Mouse (Mus musculus): Measurements from ENCODE around the gene Kcnj16. TPM values are rescaled to one million over a fixed set of nuclear protein-coding genes. Genes with fewer than 3 reads are reported as not detected.

The Kcnj16 gene
- polyA plus RNA-seq, 1 experiment: 3.3 TPM

GRCm38 (mm10) chr11:111065635-111066298, 97.9 kb downstream of the Kcnj16 start, which contains the start of gene Kcnj2:
Kcnj2 (plus strand) TSS chr11:111066164.
- H3K36me3 ChIP-seq (ENCODE audit: control insufficient read depth, insufficient read depth, low read length): no peaks in the 10 kb centered on the region
- H3K4me3 ChIP-seq (ENCODE audit: extremely low read depth, insufficient read depth, insufficient read length): peak within 1 kb of the TSS; percentile 79
- H3K27ac ChIP-seq (ENCODE audit: insufficient read depth, low read length): peak within 1 kb of the TSS; percentile 55
- DNase-seq (ENCODE audit: low read depth in 1 of 2, low spot score in 2 of 2): peak; percentile 28 to 74
- 0% methylated on average over 28 of the region's 28 CpGs for WGBS
- no peaks in the 10 kb centered on the region for H3K27me3 ChIP-seq (ENCODE audit: control insufficient read depth, insufficient read depth, low read length)
- peaks cover 4% of the 10 kb centered on the region; the same call in 1 of the 2 replicates for H3K4me1 ChIP-seq (ENCODE audit: control insufficient read depth, insufficient read depth, insufficient read length)
- TF ChIP-seq POLR2A (IDR thresholded peaks at IDR 0.05; ENCODE audit: low read depth, low read length) (peak; percentile 37; the same call in 1 of the 2 replicates), CTCF (IDR thresholded peaks at IDR 0.05; ENCODE audit: extremely low read depth, insufficient read depth, insufficient read length, insufficient replicate concordance) (no peak)

DNA sequence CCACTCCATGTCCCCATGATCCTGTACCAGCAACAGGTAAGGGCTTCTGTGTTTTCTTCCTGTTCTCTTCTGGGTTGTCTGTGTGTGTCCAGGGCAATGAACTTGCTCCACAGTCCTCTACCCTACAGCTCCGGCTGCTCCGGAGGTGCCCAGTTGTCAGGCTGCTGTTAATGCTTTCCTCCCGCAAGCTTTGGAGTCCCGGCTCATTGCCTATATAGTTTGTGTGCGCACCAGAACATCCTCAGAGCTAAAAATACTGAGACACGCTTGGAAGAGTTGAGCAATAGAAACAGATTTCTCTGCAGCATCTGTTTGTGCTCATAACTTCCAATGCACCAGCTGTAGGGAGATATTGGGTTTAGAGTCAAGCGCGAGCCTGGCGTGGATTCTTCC, 98.5 kb downstream of the Kcnj16 start:
- Histone ChIP-seq H3K4me1 (ENCODE audit: control insufficient read depth, insufficient read depth, insufficient read length) (peaks cover 4% of the 10 kb centered on the region; the same call in 1 of the 2 replicates), H3K4me3 (ENCODE audit: extremely low read depth, insufficient read depth, insufficient read length) (peak overlapping the region; percentile 79), H3K27me3 (ENCODE audit: control insufficient read depth, insufficient read depth, low read length) (no peaks in the 10 kb centered on the region), H3K36me3 (ENCODE audit: control insufficient read depth, insufficient read depth, low read length) (no peaks in the 10 kb centered on the region), H3K27ac (ENCODE audit: insufficient read depth, low read length) (no peak overlapping the region)
- TF ChIP-seq CTCF (IDR thresholded peaks at IDR 0.05; ENCODE audit: extremely low read depth, insufficient read depth, insufficient read length, insufficient replicate concordance) (no peak), POLR2A (IDR thresholded peaks at IDR 0.05; ENCODE audit: low read depth, low read length) (no peak)
- 1% methylated on average over 9 of the region's 9 CpGs for WGBS
- no peak for DNase-seq (ENCODE audit: low read depth in 1 of 2, low spot score in 2 of 2)

- no peak overlapping the region for H3K4me3 ChIP-seq (ENCODE audit: extremely low read depth, insufficient read depth, insufficient read length)
Measured at GRCm38 (mm10) chr11:111067787-111068186, 100.0 kb downstream of the Kcnj16 start.

DNA sequence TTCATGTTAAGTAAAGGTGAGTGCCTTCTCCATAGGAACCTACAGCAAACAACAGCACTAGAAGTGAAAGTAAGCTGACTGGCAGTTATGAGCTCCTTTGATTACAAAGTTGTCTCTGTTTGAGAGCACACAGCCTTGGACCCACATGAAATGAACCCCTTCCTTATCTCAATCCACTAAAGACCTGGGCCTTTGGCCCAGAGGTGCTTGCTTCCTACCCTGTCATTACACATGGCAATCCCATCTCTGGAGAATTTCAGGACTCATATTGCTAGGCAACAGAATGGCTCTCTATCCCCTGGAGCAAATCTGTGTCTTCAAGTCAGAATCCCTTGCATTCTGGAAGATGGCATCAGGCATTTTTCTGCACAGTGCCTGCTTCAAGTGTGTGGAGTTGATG, 102.6 kb downstream of the Kcnj16 start:
- no peak for DNase-seq (ENCODE audit: low read depth in 1 of 2, low spot score in 2 of 2)
- no peaks in the 10 kb centered on the region for H3K36me3 ChIP-seq (ENCODE audit: control insufficient read depth, insufficient read depth, low read length)
- no peak overlapping the region for H3K27ac ChIP-seq (ENCODE audit: insufficient read depth, low read length)
- no peak overlapping the region for H3K4me3 ChIP-seq (ENCODE audit: extremely low read depth, insufficient read depth, insufficient read length)
- no peak for TF ChIP-seq POLR2A (IDR thresholded peaks at IDR 0.05; ENCODE audit: low read depth, low read length)
- TF ChIP-seq CTCF (IDR thresholded peaks at IDR 0.05; ENCODE audit: extremely low read depth, insufficient read depth, insufficient read length, insufficient replicate concordance): no peak
- peaks cover 4% of the 10 kb centered on the region; the same call in 1 of the 2 replicates for H3K4me1 ChIP-seq (ENCODE audit: control insufficient read depth, insufficient read depth, insufficient read length)
- H3K27me3 ChIP-seq (ENCODE audit: control insufficient read depth, insufficient read depth, low read length): no peaks in the 10 kb centered on the region

More at GRCm38 (mm10) chr11:111067787-111068186, 100.0 kb downstream of the Kcnj16 start:
- Histone ChIP-seq H3K4me1 (ENCODE audit: control insufficient read depth, insufficient read depth, insufficient read length) (peaks cover 4% of the 10 kb centered on the region; the same call in 1 of the 2 replicates), H3K27ac (ENCODE audit: insufficient read depth, low read length) (no peak overlapping the region), H3K27me3 (ENCODE audit: control insufficient read depth, insufficient read depth, low read length) (no peaks in the 10 kb centered on the region), H3K36me3 (ENCODE audit: control insufficient read depth, insufficient read depth, low read length) (no peaks in the 10 kb centered on the region)
- no peak for DNase-seq (ENCODE audit: low read depth in 1 of 2, low spot score in 2 of 2)
- 87% methylated on average over 3 of the region's 3 CpGs for WGBS
- TF ChIP-seq POLR2A (IDR thresholded peaks at IDR 0.05; ENCODE audit: low read depth, low read length): no peak
- TF ChIP-seq CTCF (IDR thresholded peaks at IDR 0.05; ENCODE audit: extremely low read depth, insufficient read depth, insufficient read length, insufficient replicate concordance): no peak

DNA sequence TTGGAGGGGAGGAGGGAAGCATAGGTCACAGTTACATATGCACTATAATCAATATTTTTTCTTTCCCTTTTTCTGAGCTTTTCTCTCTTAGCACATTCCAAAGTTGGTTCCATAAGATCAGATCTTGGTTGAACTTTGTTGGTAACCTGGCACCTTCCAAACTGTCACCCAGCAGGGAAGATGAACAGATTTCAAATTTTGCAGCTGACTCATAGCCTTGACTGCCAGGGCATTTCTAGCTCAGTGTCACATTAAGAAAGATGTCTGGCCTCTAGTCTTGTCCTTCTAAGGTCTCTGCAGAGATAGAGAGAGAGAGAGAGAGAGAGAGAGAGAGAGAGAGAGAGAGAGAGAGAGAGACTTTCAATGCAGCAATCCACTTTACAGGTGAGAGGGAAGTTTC, 106.3 kb downstream of the Kcnj16 start:
- H3K4me1 ChIP-seq (ENCODE audit: control insufficient read depth, insufficient read depth, insufficient read length): no peaks in the 10 kb centered on the region
- no peaks in the 10 kb centered on the region for H3K27me3 ChIP-seq (ENCODE audit: control insufficient read depth, insufficient read depth, low read length)
- DNase-seq (ENCODE audit: low read depth in 1 of 2, low spot score in 2 of 2): no peak
- no peak overlapping the region for H3K4me3 ChIP-seq (ENCODE audit: extremely low read depth, insufficient read depth, insufficient read length)
- no peak overlapping the region for H3K27ac ChIP-seq (ENCODE audit: insufficient read depth, low read length)
- no peaks in the 10 kb centered on the region for H3K36me3 ChIP-seq (ENCODE audit: control insufficient read depth, insufficient read depth, low read length)
- no peak for TF ChIP-seq POLR2A (IDR thresholded peaks at IDR 0.05; ENCODE audit: low read depth, low read length)
- TF ChIP-seq CTCF (IDR thresholded peaks at IDR 0.05; ENCODE audit: extremely low read depth, insufficient read depth, insufficient read length, insufficient replicate concordance): no peak

Other genes starting within 250 kb of the Kcnj16 start
- 0.49 and 0.55 TPM in 2 replicates for gene Kcnj2, start 98.1 kb downstream of the Kcnj16 start, polyA plus RNA-seq (2012; rRNA removed)